Mouse (Mus musculus) embryo, embryonic 11 days (tissue): ENCODE data around the gene Basp1.
A peak's percentile ranks its signal among the peaks of the same experiment; 100 is the strongest.
"Not testable (repeated sequence)": the region's sequence is repeated elsewhere in the genome, so short reads cannot be mapped to it uniquely, and the experiment has no call there.

Experiments
- DNase-seq: peaks from one replicate; pipeline ENCODE4 v3.0.0-alpha.2; 2015

Gene Basp1

DNA sequence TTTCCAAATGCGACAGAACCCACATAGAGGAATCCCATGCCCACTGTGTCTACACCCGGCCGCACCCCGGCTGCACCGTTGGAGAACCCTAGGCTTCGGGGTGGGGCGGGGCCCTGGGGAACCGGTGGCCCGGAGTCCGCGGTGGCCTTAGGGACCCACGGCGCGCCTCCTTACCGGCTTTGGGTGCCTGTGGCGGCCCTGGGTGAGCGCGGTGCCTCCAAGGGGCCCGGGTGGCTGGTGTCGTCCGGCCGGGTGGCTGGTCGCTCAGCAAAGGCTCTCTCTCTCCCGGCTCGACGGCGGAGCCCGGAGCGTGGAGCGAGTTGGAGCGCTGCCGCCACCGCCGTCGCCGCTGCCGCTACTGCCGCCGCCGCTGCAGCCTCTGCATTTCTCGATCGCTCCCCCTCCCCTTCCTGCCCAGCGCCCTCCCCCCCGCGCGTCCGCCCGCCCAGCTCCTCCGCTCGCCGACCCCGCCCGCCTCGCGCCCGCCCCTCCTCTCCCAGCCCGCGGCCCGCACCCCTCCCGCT lies at the start of gene Basp1:
TSS of gene Basp1 (minus strand) at position 387 of the 524 bp plus-strand sequence.
- peak; percentile 90 for DNase-seq

- DNase-seq: not testable (repeated sequence)
Measured at GRCm38 (mm10) chr15:25463076-25463475, 49.5 kb upstream of the Basp1 start.

GRCm38 (mm10) chr15:25462056-25462762 lies 48.6 kb upstream of the Basp1 start:
- no peak for DNase-seq

DNA sequence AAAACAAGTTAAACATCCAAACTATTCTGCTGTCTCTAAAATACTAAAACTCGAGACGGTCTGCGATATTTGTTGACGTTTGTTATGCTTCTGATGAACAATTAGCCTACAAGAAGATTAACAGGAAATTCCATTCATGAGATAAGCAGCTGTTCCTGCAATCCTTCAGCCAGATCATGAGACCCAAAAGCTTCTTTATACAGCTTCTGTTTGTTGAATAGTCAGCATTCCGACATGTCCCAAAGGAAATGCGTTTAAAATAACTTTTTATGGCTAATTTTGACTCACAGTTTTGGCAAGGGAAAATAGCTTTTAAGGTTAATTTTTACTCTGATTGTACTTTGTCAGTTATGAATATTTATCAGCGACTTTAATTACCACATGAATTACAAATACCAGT lies 46.3 kb upstream of the Basp1 start:
- no peak for DNase-seq

- DNase-seq: no peak
Measured at GRCm38 (mm10) chr15:25457421-25457820, 43.9 kb upstream of the Basp1 start.

DNA sequence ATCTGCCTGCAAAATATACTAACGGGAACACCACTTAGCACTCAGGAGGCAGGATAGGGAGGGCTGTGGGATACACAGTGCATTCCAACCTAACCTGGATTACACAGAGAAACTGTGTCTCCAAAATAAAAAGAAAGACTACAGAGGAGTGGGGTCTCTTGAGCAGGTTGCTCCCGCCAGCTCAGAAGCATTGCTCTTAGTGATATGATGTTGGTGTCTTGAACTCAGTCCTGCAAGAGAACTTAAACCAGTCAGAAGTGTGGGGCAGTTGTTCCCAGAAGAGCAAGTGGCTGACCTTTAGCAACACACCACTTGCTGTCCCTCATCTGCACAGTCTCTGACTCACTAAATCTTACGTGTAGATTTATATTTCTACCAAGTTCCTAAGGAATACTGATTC lies 40.0 kb upstream of the Basp1 start:
- DNase-seq: no peak

DNA sequence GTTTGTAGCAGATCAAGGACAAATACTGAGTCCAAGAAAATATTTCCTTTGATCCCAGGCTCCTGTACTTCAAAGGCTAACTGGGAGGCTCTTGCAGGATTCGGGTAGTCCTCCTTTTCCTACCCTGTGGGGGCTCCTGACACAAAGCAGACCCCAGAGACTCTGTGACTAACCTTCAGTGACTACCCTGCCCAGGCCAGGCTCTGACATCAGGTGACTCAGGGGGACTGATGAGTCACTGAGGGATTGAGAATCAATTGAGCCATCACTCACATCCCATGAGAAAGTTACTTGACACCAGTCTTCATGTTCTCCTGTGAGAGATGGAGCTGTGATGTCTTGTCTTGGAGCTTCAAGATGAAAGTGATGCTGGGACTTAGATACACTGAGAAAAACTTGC lies 35.8 kb upstream of the Basp1 start:
- no peak for DNase-seq

DNA sequence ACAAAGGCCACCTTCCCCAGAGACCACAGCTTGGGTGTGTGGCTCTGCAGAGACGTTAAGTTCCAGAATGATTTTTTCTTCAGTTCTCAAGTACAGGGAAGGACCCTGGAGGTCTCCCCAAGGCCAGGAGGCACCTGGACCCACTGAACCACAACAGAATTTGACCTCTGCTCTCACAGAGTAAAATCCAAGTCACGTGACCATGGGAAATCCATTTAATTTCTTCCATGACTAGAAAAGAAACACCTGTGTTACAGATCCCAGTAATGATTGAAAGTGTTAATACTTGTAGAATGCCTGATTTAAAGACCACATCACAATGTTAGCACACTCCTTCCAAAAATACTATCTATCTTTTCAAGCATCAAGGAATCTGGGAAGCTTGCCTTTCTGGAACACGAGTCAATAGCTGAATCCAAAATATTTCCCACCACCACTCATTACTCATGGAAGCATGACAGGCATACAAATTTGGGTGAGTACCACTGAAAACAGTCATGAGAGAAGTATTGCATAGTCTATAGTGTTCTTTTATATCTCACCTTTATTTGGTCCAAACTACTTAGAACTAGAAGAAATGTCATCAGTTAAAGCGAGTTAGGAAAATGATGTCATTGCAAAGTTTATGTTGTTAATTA lies 35.3 kb upstream of the Basp1 start:
- DNase-seq: no peak

DNA sequence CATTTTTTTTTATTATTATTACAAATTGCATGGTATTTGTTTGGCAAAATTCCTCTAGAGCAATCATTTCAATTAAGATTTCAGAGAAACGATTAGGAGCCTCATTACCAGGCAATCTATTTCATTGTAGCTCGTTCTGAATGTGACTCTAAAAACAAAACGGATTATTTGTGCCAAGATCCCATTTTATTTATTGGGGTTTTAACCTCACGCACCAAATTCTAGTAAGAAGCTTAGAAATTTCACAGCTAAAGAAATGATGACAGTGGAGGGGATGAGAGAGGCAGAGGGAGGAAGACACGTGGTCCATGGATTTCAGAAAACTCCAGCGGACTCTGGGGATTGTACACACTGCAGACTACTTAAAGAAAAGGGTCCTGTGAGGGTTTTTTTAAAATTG lies 33.6 kb upstream of the Basp1 start:
- DNase-seq: no peak

- no peak for DNase-seq
Measured at GRCm38 (mm10) chr15:25446155-25446487, 32.6 kb upstream of the Basp1 start.

GRCm38 (mm10) chr15:25445361-25446154 lies 32.0 kb upstream of the Basp1 start:
- peak; percentile 63 for DNase-seq

GRCm38 (mm10) chr15:25444208-25444607 lies 30.6 kb upstream of the Basp1 start:
- DNase-seq: no peak

DNA sequence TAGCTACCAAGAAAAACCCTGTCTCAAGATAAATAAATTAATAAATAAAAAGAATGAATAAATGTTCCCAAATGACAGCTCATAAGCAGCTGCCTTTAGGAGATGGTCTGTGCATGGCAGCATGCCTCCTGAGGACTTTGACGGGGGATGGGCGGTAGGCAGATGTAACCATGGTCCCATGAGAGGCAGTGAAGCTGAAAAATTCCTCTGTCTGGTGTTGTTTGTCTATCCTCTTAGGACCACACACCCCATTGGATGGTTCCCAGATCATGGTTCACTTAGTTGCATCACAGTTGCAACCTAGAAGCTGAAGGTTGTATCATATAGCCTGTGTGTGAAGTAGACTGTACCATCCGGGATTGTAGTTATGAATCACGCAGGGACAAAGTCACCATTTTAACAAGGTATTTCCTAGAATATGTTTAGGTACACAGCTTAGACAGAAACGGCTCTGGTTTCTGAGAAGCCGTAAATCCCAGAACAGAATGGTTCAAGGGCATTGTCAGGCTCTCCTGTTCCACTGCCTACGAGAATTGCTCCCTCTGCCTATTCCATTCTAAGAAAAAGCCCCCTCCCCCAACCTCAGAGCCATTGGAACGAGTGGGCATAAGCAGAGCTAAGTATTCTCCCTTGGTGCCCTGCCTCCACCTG lies 29.7 kb upstream of the Basp1 start:
- no peak for DNase-seq

- no peak for DNase-seq
Measured at GRCm38 (mm10) chr15:25441868-25442185, 28.3 kb upstream of the Basp1 start.

DNA sequence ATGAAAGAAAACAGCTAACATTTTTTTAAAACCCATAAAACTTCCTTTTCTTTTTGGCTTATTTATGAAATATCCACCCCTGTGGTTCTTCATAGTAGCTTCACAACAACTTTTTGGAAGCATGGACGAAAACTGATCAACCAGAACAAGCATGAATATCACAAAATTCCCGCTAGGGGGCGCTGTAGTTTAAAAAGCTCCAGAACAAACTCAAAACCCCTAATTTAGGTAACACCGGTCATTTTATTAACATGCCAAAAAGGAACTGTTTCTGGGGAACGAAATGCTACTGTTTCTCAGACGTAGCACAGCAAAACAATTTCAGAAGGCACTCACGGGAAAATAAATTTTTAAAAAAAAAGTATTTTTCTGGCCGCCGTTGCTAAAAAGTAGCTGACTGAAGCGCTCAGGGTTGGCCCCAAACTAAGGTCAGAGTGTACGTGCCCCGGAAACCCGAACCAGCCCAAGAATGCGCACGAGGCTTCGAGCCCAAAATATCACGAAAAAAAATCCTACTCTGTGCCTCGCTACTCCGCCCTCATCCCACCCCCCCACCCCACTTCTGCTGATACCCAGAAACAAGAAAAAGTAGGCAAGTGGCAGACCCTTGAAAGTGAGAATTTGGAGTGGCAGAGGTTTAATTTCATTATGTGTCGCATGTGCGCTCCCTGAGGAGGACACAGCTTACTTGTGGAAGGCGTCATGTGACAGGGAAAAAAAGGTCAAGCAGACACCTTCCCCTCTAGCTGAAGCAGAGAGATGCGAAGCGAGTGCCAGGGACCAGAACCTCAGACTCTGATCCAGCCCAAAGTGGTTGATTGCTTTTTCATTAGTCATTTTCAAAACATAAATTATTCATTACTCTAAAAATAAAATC lies 27.7 kb upstream of the Basp1 start:
- peak; percentile 84 for DNase-seq

- no peak for DNase-seq
Measured at GRCm38 (mm10) chr15:25440317-25440716, 26.8 kb upstream of the Basp1 start.

DNA sequence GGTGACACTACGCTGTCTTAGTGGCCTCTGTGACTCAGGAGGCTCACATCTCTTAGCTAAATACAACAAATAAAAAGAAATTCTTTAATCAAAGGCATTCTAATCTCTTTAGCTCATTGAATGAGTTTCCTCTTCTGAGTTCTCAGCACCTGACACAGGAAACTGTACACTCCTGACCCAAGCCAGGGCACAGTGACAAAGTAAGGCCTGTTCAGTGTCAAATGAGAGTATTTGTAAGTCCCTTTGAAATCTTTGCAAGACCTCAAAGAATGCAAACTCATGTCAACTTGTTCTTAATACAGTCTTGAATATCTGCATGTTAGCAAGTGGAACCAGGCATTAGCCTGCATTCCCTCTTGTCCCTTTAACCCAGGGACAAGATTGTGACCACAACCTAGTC lies 18.8 kb upstream of the Basp1 start:
- DNase-seq: no peak

DNA sequence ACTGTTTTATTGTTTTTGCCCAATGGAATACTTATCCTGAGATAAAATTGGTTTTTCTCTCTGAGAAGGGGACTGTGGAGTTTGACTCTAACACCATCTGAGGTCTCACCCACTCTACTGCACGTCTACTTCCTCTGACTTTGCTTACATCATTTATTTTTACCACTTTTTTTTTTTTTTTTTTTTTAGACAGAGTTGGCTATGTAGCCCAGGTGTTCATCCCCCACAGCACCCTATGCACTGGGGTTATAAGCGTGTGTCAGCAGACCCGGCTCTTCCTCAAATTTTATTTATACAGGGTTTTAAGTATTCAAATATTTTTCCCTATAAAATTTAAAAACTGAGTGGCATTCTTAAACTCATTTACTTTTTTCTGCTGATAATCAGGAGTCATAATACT lies 16.6 kb upstream of the Basp1 start:
- DNase-seq: no peak

- no peak for DNase-seq
Measured at GRCm38 (mm10) chr15:25429007-25429406, 15.4 kb upstream of the Basp1 start.

- peak; percentile 63 for DNase-seq
Measured at GRCm38 (mm10) chr15:25428551-25428950, 15.0 kb upstream of the Basp1 start.

GRCm38 (mm10) chr15:25420266-25420665 lies 6.7 kb upstream of the Basp1 start:
- no peak for DNase-seq

- DNase-seq: no peak
Measured at GRCm38 (mm10) chr15:25416367-25416766, 2.8 kb upstream of the Basp1 start.
